Mouse (Mus musculus) hindbrain, embryonic 15.5 days (tissue): Measurements from ENCODE around the gene Smg6. TPM values are rescaled to one million over a fixed set of nuclear protein-coding genes. Genes with fewer than 3 reads are reported as not detected.

Source experiments
- ATAC-seq: fragments of 200-750 bp; cut with Nextera tagmentation; 2 replicates; pipeline ENCODE4 v1.8.0; 2017; ENCODE audit warnings: low read depth, moderate number of reproducible peaks, moderate TSS enrichment; ENCODE audit not compliant: low FRiP score
- H3K27ac ChIP-seq: fragments of 300-500 bp; sonication (generic); replicated peaks from 2 replicates; pipeline ENCODE4 v1.5.1; 2015; ENCODE audit warnings: mild to moderate bottlenecking, inconsistent platforms
- H3K27me3 ChIP-seq: fragments of 300-500 bp; sonication (generic); 2 replicates; pipeline ENCODE4 v1.6.1; 2015; ENCODE audit warnings: control low read depth, inconsistent platforms
- H3K36me3 ChIP-seq: fragments of 300-500 bp; sonication (generic); 2 replicates; pipeline ENCODE4 v1.6.1; 2015; ENCODE audit warnings: control low read depth, inconsistent platforms
- H3K4me1 ChIP-seq: fragments of 300-500 bp; sonication (generic); replicated peaks from 2 replicates; pipeline ENCODE4 v1.6.1; 2015; ENCODE audit warnings: control low read depth, inconsistent platforms
- H3K4me2 ChIP-seq: fragments of 300-500 bp; sonication (generic); 2 replicates; pipeline ENCODE4 v1.6.1; 2015; ENCODE audit warnings: moderate library complexity, mild to moderate bottlenecking, inconsistent platforms
- H3K4me3 ChIP-seq: fragments of 300-500 bp; sonication (generic); 2 replicates; pipeline ENCODE4 v1.5.1; 2015; ENCODE audit warnings: mild to moderate bottlenecking, inconsistent platforms
- H3K9ac ChIP-seq: fragments of 300-500 bp; sonication (generic); 2 replicates; pipeline ENCODE4 v1.6.1; 2015; ENCODE audit warnings: inconsistent platforms
- H3K9me3 ChIP-seq: fragments of 300-500 bp; sonication (generic); 2 replicates; pipeline ENCODE4 v1.6.1; 2016; ENCODE audit warnings: control low read depth, inconsistent platforms
- WGBS: fragments of 180-500 bp; shearing (Covaris S2); methylation state at CpG from one replicate; pipeline ENCODE4 v1.1.7; 2015; 5-methylcytosine and 5-hydroxymethylcytosine counted together
- polyA plus RNA-seq: library from polyadenylated mRNA; unstranded; fragments of >200 nt; fragmentation: Nextera tagmentation; extraction: Ambion mirVana; gene quantifications from 2 replicates; pipeline ENCODE4 v1.2.1, GENCODE M21; 2015

The Smg6 gene
- polyA plus RNA-seq, 1 experiment from 2014 or later, result 13.5 TPM

DNA sequence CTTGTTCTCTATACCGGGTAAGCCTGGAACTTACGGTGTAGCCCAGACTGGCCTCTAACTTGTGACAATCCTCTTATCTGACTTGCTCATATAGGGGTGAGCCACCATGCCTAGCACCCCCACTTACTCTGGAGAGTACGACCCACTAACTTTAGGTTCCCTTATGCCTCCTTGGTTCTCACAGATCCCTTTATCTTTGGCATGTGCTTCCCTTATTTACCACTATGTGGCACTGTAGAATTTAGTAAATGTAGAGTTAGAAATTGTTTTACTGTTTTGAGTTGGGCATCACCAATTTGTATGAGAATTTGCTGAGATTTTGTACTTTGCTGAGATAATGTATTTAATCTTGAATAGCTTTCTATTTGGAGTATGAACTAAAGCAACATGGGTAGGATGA is 20.7 kb downstream of the Smg6 start:
- H3K4me2 ChIP-seq, result no peak overlapping the region
- H3K9ac ChIP-seq, result no peak overlapping the region
- H3K36me3 ChIP-seq, result peaks cover 21% of the 10 kb centered on the region
- H3K27me3 ChIP-seq, result no peaks in the 10 kb centered on the region
- no peaks in the 10 kb centered on the region for H3K4me1 ChIP-seq
- no peak overlapping the region for H3K4me3 ChIP-seq
- 74% methylated on average over 3 of the region's 3 CpGs for WGBS
- H3K27ac ChIP-seq, result no peak overlapping the region
- ATAC-seq, result no peak
- no peaks in the 10 kb centered on the region for H3K9me3 ChIP-seq

DNA sequence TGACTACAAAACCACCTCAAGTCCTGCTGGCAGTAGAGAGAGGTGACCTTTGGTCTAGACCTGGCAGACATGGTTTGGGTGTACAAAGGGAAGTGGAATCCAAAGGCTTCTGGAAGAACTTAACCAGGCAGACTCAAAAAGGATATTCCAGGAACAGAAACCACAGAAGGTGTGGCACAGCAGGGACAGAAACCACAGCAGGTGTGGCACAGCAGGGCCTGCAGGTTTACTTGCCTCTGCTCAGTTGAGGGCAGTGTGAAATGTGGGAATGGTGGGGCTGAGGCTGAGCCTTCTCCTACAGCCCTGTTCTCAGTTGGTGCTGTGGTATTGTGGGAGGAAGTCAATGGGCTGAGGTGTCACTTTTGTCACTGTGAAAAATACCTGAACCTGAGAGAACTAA is 29.3 kb downstream of the Smg6 start:
- no peaks in the 10 kb centered on the region for H3K9me3 ChIP-seq
- H3K27ac ChIP-seq, result no peak overlapping the region
- H3K9ac ChIP-seq, result no peak overlapping the region
- H3K36me3 ChIP-seq, result peaks cover 7% of the 10 kb centered on the region; the same call in 1 of the 2 replicates
- no peaks in the 10 kb centered on the region for H3K27me3 ChIP-seq
- ATAC-seq, result no peak
- H3K4me3 ChIP-seq, result no peak overlapping the region
- H3K4me1 ChIP-seq, result no peaks in the 10 kb centered on the region
- H3K4me2 ChIP-seq, result no peak overlapping the region

- Histone ChIP-seq H3K27ac (no peak overlapping the region), H3K4me1 (no peaks in the 10 kb centered on the region), H3K4me2 (no peak overlapping the region), H3K4me3 (no peak overlapping the region), H3K9ac (no peak overlapping the region), H3K27me3 (no peaks in the 10 kb centered on the region), H3K36me3 (peaks cover 7% of the 10 kb centered on the region; the same call in 1 of the 2 replicates), H3K9me3 (no peaks in the 10 kb centered on the region)
- no peak for ATAC-seq
Observed at GRCm38 (mm10) chr11:74956006-74956405, 30.4 kb downstream of the Smg6 start.

GRCm38 (mm10) chr11:74957600-74957999 is 32.0 kb downstream of the Smg6 start:
- H3K4me1 ChIP-seq, result no peaks in the 10 kb centered on the region
- H3K27me3 ChIP-seq, result no peaks in the 10 kb centered on the region
- H3K4me3 ChIP-seq, result no peak overlapping the region
- peaks cover 7% of the 10 kb centered on the region; the same call in 1 of the 2 replicates for H3K36me3 ChIP-seq
- no peaks in the 10 kb centered on the region for H3K9me3 ChIP-seq
- no peak for ATAC-seq
- 89% methylated on average over 2 of the region's 2 CpGs for WGBS
- H3K27ac ChIP-seq, result no peak overlapping the region
- H3K9ac ChIP-seq, result no peak overlapping the region
- H3K4me2 ChIP-seq, result no peak overlapping the region

DNA sequence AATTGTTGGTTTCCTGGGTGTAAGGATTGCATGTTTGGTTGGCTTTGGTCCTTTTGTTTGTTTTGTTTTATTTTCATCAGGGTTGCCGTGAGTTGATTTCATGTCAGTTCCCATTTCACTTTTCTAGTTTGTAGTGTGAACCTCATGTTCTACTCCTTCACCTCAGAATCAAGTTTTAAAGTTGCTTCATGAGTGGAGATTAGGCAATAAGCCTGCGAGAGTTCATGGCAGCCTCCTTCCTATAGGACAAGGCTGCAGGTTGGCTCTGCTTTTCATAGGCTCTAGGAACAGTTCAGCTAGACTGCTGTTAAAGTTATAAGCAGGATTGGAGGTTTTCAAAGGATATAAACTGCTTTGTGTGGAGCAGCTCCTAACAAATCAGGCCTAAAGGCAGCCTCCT is 33.9 kb downstream of the Smg6 start:
- no peak overlapping the region for H3K9ac ChIP-seq
- ATAC-seq, result no peak
- no peak overlapping the region for H3K27ac ChIP-seq
- WGBS, result 84% methylated on average over 2 of the region's 2 CpGs
- H3K4me2 ChIP-seq, result no peak overlapping the region
- no peaks in the 10 kb centered on the region for H3K9me3 ChIP-seq
- no peaks in the 10 kb centered on the region for H3K27me3 ChIP-seq
- peaks cover 7% of the 10 kb centered on the region; the same call in 1 of the 2 replicates for H3K36me3 ChIP-seq
- no peak overlapping the region for H3K4me3 ChIP-seq
- H3K4me1 ChIP-seq, result no peaks in the 10 kb centered on the region

- H3K36me3 ChIP-seq, result peaks cover 7% of the 10 kb centered on the region; the same call in 1 of the 2 replicates
- no peak overlapping the region for H3K9ac ChIP-seq
- no peak overlapping the region for H3K27ac ChIP-seq
- ATAC-seq, result no peak
- H3K4me2 ChIP-seq, result no peak overlapping the region
- no peak overlapping the region for H3K4me3 ChIP-seq
- H3K9me3 ChIP-seq, result no peaks in the 10 kb centered on the region
- no peaks in the 10 kb centered on the region for H3K4me1 ChIP-seq
- no peaks in the 10 kb centered on the region for H3K27me3 ChIP-seq
- 95% methylated on average over 9 of the region's 9 CpGs for WGBS
Observed at GRCm38 (mm10) chr11:74960031-74960551, 34.5 kb downstream of the Smg6 start.

GRCm38 (mm10) chr11:74961953-74962352 is 36.3 kb downstream of the Smg6 start:
- ATAC-seq, result no peak
- Histone ChIP-seq H3K4me3 (no peak overlapping the region), H3K27ac (no peak overlapping the region)

GRCm38 (mm10) chr11:74962846-74963407 is 37.3 kb downstream of the Smg6 start:
- Histone ChIP-seq H3K9me3 (no peaks in the 10 kb centered on the region), H3K9ac (no peak overlapping the region), H3K27ac (no peak overlapping the region), H3K27me3 (no peaks in the 10 kb centered on the region), H3K4me1 (no peaks in the 10 kb centered on the region), H3K4me2 (no peak overlapping the region), H3K36me3 (peaks cover 4% of the 10 kb centered on the region; the same call in 1 of the 2 replicates), H3K4me3 (no peak overlapping the region)
- no peak for ATAC-seq
- 66% methylated on average over 2 of the region's 2 CpGs for WGBS

More at GRCm38 (mm10) chr11:74961953-74962352, 36.3 kb downstream of the Smg6 start:
- no peak overlapping the region for H3K9ac ChIP-seq
- H3K27me3 ChIP-seq, result no peaks in the 10 kb centered on the region
- no peaks in the 10 kb centered on the region for H3K4me1 ChIP-seq
- H3K4me2 ChIP-seq, result no peak overlapping the region
- H3K9me3 ChIP-seq, result no peaks in the 10 kb centered on the region
- peaks cover 8% of the 10 kb centered on the region; the same call in 1 of the 2 replicates for H3K36me3 ChIP-seq

GRCm38 (mm10) chr11:74965516-74965915 is 39.9 kb downstream of the Smg6 start:
- no peak for ATAC-seq
- no peaks in the 10 kb centered on the region for H3K9me3 ChIP-seq
- whole genome bisulfite sequencing, result 92% methylated on average over 3 of the region's 3 CpGs

GRCm38 (mm10) chr11:74973290-74974157 is 47.9 kb downstream of the Smg6 start:
- Histone ChIP-seq H3K4me1 (no peaks in the 10 kb centered on the region), H3K36me3 (no peaks in the 10 kb centered on the region), H3K9me3 (no peaks in the 10 kb centered on the region), H3K27me3 (no peaks in the 10 kb centered on the region), H3K27ac (no peak overlapping the region), H3K9ac (no peak overlapping the region), H3K4me3 (no peak overlapping the region), H3K4me2 (no peak overlapping the region)
- WGBS, result 76% methylated on average over 7 of the region's 7 CpGs
- ATAC-seq, result no peak

More at GRCm38 (mm10) chr11:74965516-74965915, 39.9 kb downstream of the Smg6 start:
- no peak overlapping the region for H3K27ac ChIP-seq
- H3K36me3 ChIP-seq, result peaks cover 4% of the 10 kb centered on the region; the same call in 1 of the 2 replicates
- no peaks in the 10 kb centered on the region for H3K27me3 ChIP-seq
- no peak overlapping the region for H3K4me3 ChIP-seq
- no peaks in the 10 kb centered on the region for H3K4me1 ChIP-seq
- no peak overlapping the region for H3K9ac ChIP-seq
- H3K4me2 ChIP-seq, result no peak overlapping the region

- no peaks in the 10 kb centered on the region for H3K36me3 ChIP-seq
- no peak overlapping the region for H3K27ac ChIP-seq
- H3K4me2 ChIP-seq, result no peak overlapping the region
- no peak for ATAC-seq
- no peaks in the 10 kb centered on the region for H3K4me1 ChIP-seq
- no peak overlapping the region for H3K4me3 ChIP-seq
- H3K9me3 ChIP-seq, result no peaks in the 10 kb centered on the region
- H3K9ac ChIP-seq, result no peak overlapping the region
- H3K27me3 ChIP-seq, result no peaks in the 10 kb centered on the region
Observed at GRCm38 (mm10) chr11:74974615-74975014, 49.0 kb downstream of the Smg6 start.

DNA sequence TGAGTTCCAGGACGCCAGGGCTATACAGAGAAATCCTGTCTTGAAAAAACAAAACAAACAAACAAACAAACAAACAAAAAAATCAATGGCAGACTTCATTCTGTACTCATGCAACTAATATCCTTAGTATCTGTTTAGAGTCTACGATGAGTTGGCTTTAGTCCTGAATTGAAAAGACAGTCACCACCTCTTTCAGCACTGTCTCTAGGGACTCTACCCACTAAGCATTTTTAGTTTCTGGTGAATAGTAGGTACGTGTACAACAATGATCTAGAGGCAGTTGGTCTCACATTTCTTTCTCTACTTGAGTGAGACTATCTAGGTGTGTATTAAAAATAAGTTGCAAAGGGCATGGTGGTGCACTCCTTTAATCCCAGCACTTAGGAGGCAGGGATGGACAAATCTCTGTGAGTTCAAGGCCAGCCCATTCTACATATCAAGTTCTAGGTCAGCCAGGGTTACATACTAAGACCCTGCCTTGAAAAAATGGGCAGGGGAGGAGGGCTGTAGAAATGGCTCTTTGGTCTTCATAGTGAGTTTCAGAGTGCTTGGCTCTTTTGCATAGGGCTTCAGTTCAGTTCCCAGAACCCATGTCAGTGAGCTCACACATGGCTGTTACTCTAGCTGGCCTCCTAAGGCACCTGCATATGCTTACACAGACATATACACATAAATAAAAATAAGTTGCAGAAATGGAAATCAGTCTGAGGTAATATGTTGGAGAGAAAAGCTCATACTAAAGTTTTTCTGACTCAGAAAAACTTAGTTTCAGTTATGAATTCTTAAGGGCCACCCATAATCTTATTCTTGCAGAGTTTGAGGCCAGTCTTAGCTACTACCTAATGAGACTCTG is 51.4 kb downstream of the Smg6 start:
- Histone ChIP-seq H3K4me3 (no peak overlapping the region), H3K4me1 (no peaks in the 10 kb centered on the region), H3K9ac (no peak overlapping the region), H3K9me3 (no peaks in the 10 kb centered on the region), H3K27me3 (no peaks in the 10 kb centered on the region), H3K4me2 (no peak overlapping the region), H3K27ac (no peak overlapping the region), H3K36me3 (no peaks in the 10 kb centered on the region)
- WGBS, result 91% methylated on average over 3 of the region's 3 CpGs
- no peak for ATAC-seq
